ENCODE assay signal across 29 mouse cellular contexts in the genomic region with DNA sequence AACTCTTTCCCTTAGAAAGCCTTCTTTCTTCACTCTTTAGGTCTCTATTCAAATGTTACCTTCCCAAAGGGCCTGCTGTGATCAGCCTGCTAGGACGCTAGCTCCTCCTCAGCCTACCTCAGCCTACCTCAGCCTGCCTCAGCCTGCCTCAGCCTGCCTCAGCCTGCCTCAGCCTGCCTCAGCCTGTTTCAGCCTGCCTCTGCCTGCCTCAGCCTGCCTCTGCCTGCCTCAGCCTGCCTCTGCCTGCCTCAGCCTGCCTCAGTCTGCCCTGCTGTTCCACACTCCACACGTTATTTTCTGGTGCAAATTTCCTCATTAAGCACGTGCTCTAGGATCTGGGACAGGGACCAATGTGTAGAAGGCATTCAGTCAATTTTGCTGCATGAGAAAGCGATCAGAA. TPM values are rescaled to one million over a fixed set of nuclear protein-coding genes. Genes with fewer than 3 reads are reported as not detected.
DNase-seq lines count a peak whose midpoint lies in the region; ATAC-seq lines count a peak whose summit lies in the region.
"Had no signal": no experiment of that assay in that cellular context is flagged by ENCODE, and none has a peak within 500 bp of the region (broad histone marks: within the 10 kb centered on the region; RNA-seq: fewer than 3 reads in every experiment).

No protein-coding gene starts in this region.

- no peak for ATAC-seq in liver, embryonic 11.5 days (replicated peaks; ENCODE audit: low FRiP score)
- ATAC-seq in liver, embryonic 13.5 days (ENCODE audit: low read depth), result no peak
- peak; percentile 16 for ATAC-seq in megakaryocyte, adult 5-6 weeks (ENCODE audit: poor library complexity, severe bottlenecking)
- ATAC-seq: forebrain, embryonic 16.5 days; inflammation-experienced regulatory T-cells, adult 6 months; midbrain, embryonic 15.5 days had no signal

- intact Hi-C loops in heart, postnatal 36 days (cut with DNase I), result no loop called here

- 87% methylated on average over 4 of the region's 4 CpGs for whole genome bisulfite sequencing in liver, embryonic 11.5 days
- WGBS in liver, embryonic 13.5 days (ENCODE audit: insufficient replicate concordance), result 88% methylated on average over 4 of the region's 4 CpGs

- H3K4me1 ChIP-seq in liver, embryonic 11.5 days (replicated peaks; ENCODE audit: control insufficient read depth, insufficient read depth, low read length), result peaks cover 51% of the 10 kb centered on the region
- H3K4me1 ChIP-seq in liver, embryonic 13.5 days (replicated peaks), result peaks cover 91% of the 10 kb centered on the region

- no peak overlapping the region for H3K4me2 ChIP-seq in liver, embryonic 11.5 days
- no peak overlapping the region for H3K4me2 ChIP-seq in liver, embryonic 13.5 days
- H3K4me2 ChIP-seq: hindbrain, embryonic 14.5 days; midbrain, embryonic 15.5 days; neural tube, embryonic 12.5 days had no signal

- no peak for DNase-seq in liver, embryonic 11.5 days (ENCODE audit: low spot score)
- DNase-seq in liver, result no peak
- no peak for DNase-seq in liver, embryonic 13.5 days
- DNase-seq in MN1 (ENCODE audit: low spot score), result no peak
- no peak for DNase-seq in lung, postnatal 25 days (ENCODE audit: low spot score)
- DNase-seq in heart, postnatal 36 days, result no peak
- DNase-seq in frontal cortex, postnatal 10 days (ENCODE audit: low spot score in 2 of 2), result no peak
- DNase-seq: adrenal gland, postnatal 14 days; cerebellum, adult 9-10 months; gastrocnemius, postnatal 36 days; heart, adult 2 months; heart, postnatal 4 days; kidney, adult 18-20 months; kidney, postnatal 4 days; layer of hippocampus, adult 9-11 months; left cerebral cortex, postnatal 4 days; lung, adult 2 months; lung, postnatal 14 days; right cerebral cortex, adult 18-20 months; right cerebral cortex, postnatal 4 days; thymus, postnatal 25 days had no signal

- H3K4me3 ChIP-seq in liver, embryonic 11.5 days (ENCODE audit: low read depth, low read length), result no peak overlapping the region
- no peak overlapping the region for H3K4me3 ChIP-seq in liver, embryonic 13.5 days (replicated peaks)
- H3K4me3 ChIP-seq: heart, adult 2 months; midbrain, embryonic 15.5 days; neural tube, embryonic 12.5 days had no signal

- no peaks in the 10 kb centered on the region for H3K27me3 ChIP-seq in liver, embryonic 11.5 days (replicated peaks; ENCODE audit: control insufficient read depth, insufficient read depth, low read length)
- H3K27me3 ChIP-seq in liver, embryonic 13.5 days, result no peaks in the 10 kb centered on the region
- H3K27me3 ChIP-seq: midbrain, embryonic 15.5 days; neural tube, embryonic 12.5 days had no signal

- no peaks in the 10 kb centered on the region for H3K36me3 ChIP-seq in liver, embryonic 11.5 days (ENCODE audit: control insufficient read depth, insufficient read depth, low read length)
- no peaks in the 10 kb centered on the region for H3K36me3 ChIP-seq in liver, embryonic 13.5 days
- H3K36me3 ChIP-seq: G1E; midbrain, embryonic 15.5 days; neural tube, embryonic 12.5 days had no signal

- H3K9me3 ChIP-seq in liver, embryonic 11.5 days (ENCODE audit: control insufficient read depth, low read length), result no peaks in the 10 kb centered on the region
- H3K9me3 ChIP-seq in liver, embryonic 13.5 days (replicated peaks), result no peaks in the 10 kb centered on the region
- H3K9me3 ChIP-seq: midbrain, embryonic 15.5 days; neural tube, embryonic 12.5 days had no signal

- no peak overlapping the region for H3K9ac ChIP-seq in liver, embryonic 11.5 days (ENCODE audit: low read depth, low read length)
- no peak overlapping the region for H3K9ac ChIP-seq in liver, embryonic 13.5 days
- H3K9ac ChIP-seq: hindbrain, embryonic 14.5 days; midbrain, embryonic 15.5 days; neural tube, embryonic 12.5 days had no signal

- H3K27ac ChIP-seq in liver, embryonic 11.5 days (ENCODE audit: low read depth, low read length), result peak overlapping the region; percentile 72
- peak overlapping the region; percentile 83 for H3K27ac ChIP-seq in liver, embryonic 13.5 days
- H3K27ac ChIP-seq: heart, adult 2 months; hindbrain, embryonic 14.5 days; midbrain, embryonic 15.5 days; neural tube, embryonic 12.5 days had no signal

RNA-seq across cellular contexts. Expression of a gene that starts 2.1 kb away (rescaled TPM):
- 29.4 and 32.5 TPM in 2 replicates for polyA plus RNA-seq in liver, embryonic 11.5 days (2014; fragmentation: Nextera tagmentation; extraction: Ambion mirVana)
- polyA plus RNA-seq in liver, embryonic 13.5 days (2015; fragmentation: Nextera tagmentation; extraction: Ambion mirVana), result 28.3 and 29.9 TPM in 2 replicates
- total RNA-seq in megakaryocyte, adult 5-6 weeks (2015), result 7.7 and 12.4 TPM in 2 replicates
- 7.7 and 15.2 TPM in 2 replicates for total RNA-seq in megakaryocyte, adult 5-6 weeks (2017)
- total RNA-seq in heart, postnatal 36 days (2021), result under 1 TPM; 0.33 to 0.60 TPM
- polyA plus RNA-seq: CD4-positive, CD25-positive, alpha-beta regulatory T cell, adult 4 months; inflammation-experienced regulatory T-cells, adult 6 months had no signal

RNA-seq across cellular contexts. Expression of a gene that starts 14.2 kb away (rescaled TPM):
- 20.3 and 22.0 TPM in 2 replicates for polyA plus RNA-seq in liver, embryonic 11.5 days (2014; fragmentation: Nextera tagmentation; extraction: Ambion mirVana)
- 3.3 and 4.3 TPM in 2 replicates for polyA plus RNA-seq in liver, embryonic 13.5 days (2015; fragmentation: Nextera tagmentation; extraction: Ambion mirVana)
- 0.34 and 0.38 TPM in 2 replicates for total RNA-seq in megakaryocyte, adult 5-6 weeks (2015)
- total RNA-seq in megakaryocyte, adult 5-6 weeks (2017), result 0.07 and 0.24 TPM in 2 replicates
- 10 to 100 TPM; 72.4 to 76.5 TPM for total RNA-seq in heart, postnatal 36 days (2021)

RNA-seq across cellular contexts. Expression of a gene that starts 48.4 kb away (rescaled TPM):
- polyA plus RNA-seq in liver, embryonic 11.5 days (2014; fragmentation: Nextera tagmentation; extraction: Ambion mirVana), result 2,286 and 2,478 TPM in 2 replicates
- polyA plus RNA-seq in liver, embryonic 13.5 days (2015; fragmentation: Nextera tagmentation; extraction: Ambion mirVana), result 1,700 and 1,736 TPM in 2 replicates
- 2,908 and 2,972 TPM in 2 replicates for total RNA-seq in megakaryocyte, adult 5-6 weeks (2015)
- 3,179 and 3,683 TPM in 2 replicates for total RNA-seq in megakaryocyte, adult 5-6 weeks (2017)
- 100 to 1,000 TPM; 621 to 649 TPM for total RNA-seq in heart, postnatal 36 days (2021)

Comparison
In these comparisons a context has a peak if more than half of its experiments do, and no peak if none do; other contexts are left out.
1. RNA of a gene that starts 2.1 kb away (total RNA-seq): 7.7 to 15.2 TPM in megakaryocyte, adult 5-6 weeks; 0.33 to 0.60 TPM in heart, postnatal 36 days; every median in the first group is over 4 times any median in the second.
2. RNA of a gene that starts 14.2 kb away (total RNA-seq): 72.4 to 76.5 TPM in heart, postnatal 36 days; 0.07 to 0.38 TPM in megakaryocyte, adult 5-6 weeks; every median in the first group is over 10 times any median in the second.
3. RNA of a gene that starts 48.4 kb away (total RNA-seq): 2,908 to 3,683 TPM in megakaryocyte, adult 5-6 weeks; 621 to 649 TPM in heart, postnatal 36 days; every median in the first group is over 4 times any median in the second.